Mouse (Mus musculus): Measurements from ENCODE around the gene Tsku. TPM values are rescaled to one million over a fixed set of nuclear protein-coding genes. Genes with fewer than 3 reads are reported as not detected.
A peak's percentile ranks its signal among the peaks of the same experiment; 100 is the strongest.

Gene Tsku
- polyA plus RNA-seq, 2 experiments: 1.9 TPM

DNA sequence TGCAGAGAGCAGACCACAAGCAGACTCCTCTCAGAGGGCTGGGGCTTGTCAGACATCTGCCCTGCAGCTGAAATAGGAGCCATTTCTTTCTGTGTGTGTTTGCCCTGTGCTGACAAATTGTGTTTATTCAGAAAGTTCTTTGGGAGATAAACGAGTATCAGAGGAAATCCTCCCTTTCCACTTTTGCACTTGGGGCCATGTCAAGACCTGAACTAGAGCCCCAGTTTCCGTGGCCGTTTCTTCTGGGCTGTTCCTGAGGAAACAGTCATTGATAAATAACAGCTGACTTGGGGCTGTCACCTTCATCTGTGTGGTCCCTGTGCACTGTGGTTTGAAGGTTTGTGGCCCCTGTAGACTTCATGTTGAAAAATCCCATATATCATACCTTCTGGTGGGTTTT, 29.2 kb downstream of the Tsku start:
- no peak overlapping the region; the same call in 1 of the 2 replicates for H3K9ac ChIP-seq (replicated peaks)
- H3K9me3 ChIP-seq (ENCODE audit: control insufficient read depth, low read length): no peaks in the 10 kb centered on the region
- H3K4me1 ChIP-seq (replicated peaks; ENCODE audit: control insufficient read depth in 2 of 2, insufficient read depth in 2 of 2, low read length in 1 of 2): peaks cover 26 to 56% of the 10 kb centered on the region in 2 experiments
- H3K4me2 ChIP-seq (ENCODE audit: low read depth): no peak overlapping the region
- no peak for DNase-seq (ENCODE audit: low read depth in 3 of 3, low spot score in 3 of 3)
- TF ChIP-seq CTCF (IDR thresholded peaks at IDR 0.05; ENCODE audit: low read depth) (no peak), EP300 (IDR thresholded peaks at IDR 0.05; ENCODE audit: low read depth) (no peak)
- H3K36me3 ChIP-seq (replicated peaks; ENCODE audit: control insufficient read depth, insufficient read depth, low read depth): no peaks in the 10 kb centered on the region
- no peak for ATAC-seq (ENCODE audit: insufficient read depth)
- peak overlapping the region; percentile 5; the same call in 1 of the 2 replicates for H3K27ac ChIP-seq
- 13% methylated on average over 3 of the region's 3 CpGs for WGBS (ENCODE audit: insufficient replicate concordance)
- H3K27me3 ChIP-seq (ENCODE audit: control insufficient read depth, insufficient read depth, low read length): no peaks in the 10 kb centered on the region
- H3K4me3 ChIP-seq (ENCODE audit: insufficient read depth in 1 of 2, low read depth in 2 of 2, low read length in 2 of 2): no peak overlapping the region

DNA sequence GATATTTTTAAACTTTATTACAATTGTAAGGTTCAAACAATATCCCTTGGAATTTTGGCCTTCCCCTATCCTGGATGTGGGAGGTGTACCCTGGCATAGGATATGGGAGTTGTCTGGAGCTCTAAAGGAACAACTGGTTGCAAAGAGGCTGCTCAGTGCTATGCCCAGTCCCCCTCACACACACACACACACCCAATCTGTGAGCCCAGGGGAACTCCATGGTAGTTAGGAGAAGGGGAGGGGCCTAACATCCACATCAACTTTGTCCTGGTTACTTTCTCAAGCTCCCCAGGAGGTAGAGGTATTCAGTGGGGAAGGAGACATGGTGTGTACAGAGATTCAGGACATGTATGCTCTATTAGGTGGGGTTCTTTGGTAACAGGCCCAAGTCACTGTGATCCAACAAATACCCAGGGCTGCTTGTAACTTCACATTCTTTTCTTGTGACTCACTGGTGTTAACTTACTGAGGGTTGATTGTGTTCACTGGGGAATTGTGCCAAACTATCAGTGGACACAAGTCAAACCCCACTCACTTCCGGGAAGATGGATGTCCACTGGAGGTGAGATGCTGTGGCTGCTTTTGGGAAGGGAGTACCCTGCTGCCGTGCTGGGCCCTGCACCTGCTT, 30.6 kb downstream of the Tsku start:
- Histone ChIP-seq H3K4me3 (ENCODE audit: insufficient read depth in 1 of 2, low read depth in 2 of 2, low read length in 2 of 2) (no peak overlapping the region), H3K4me1 (replicated peaks; ENCODE audit: control insufficient read depth in 2 of 2, insufficient read depth in 2 of 2, low read length in 1 of 2) (peaks cover 26 to 52% of the 10 kb centered on the region in 2 experiments), H3K9me3 (ENCODE audit: control insufficient read depth, low read length) (no peaks in the 10 kb centered on the region), H3K36me3 (replicated peaks; ENCODE audit: control insufficient read depth, insufficient read depth, low read depth) (no peaks in the 10 kb centered on the region), H3K4me2 (ENCODE audit: low read depth) (peak overlapping the region; percentile 59), H3K27me3 (ENCODE audit: control insufficient read depth, insufficient read depth, low read length) (no peaks in the 10 kb centered on the region), H3K27ac (peak overlapping the region; percentile 89), H3K9ac (replicated peaks) (peak overlapping the region; percentile 38; the same call in 1 of the 2 replicates)
- TF ChIP-seq EP300 (IDR thresholded peaks at IDR 0.05; ENCODE audit: low read depth) (no peak), CTCF (IDR thresholded peaks at IDR 0.05; ENCODE audit: low read depth) (no peak)
- ATAC-seq (ENCODE audit: insufficient read depth): peak; percentile 74
- WGBS (ENCODE audit: insufficient replicate concordance): 76% methylated on average over 2 of the region's 2 CpGs
- peak in 2 of 3 experiments; percentile 30 to 59 for DNase-seq (ENCODE audit: low read depth in 3 of 3, low spot score in 3 of 3)

DNA sequence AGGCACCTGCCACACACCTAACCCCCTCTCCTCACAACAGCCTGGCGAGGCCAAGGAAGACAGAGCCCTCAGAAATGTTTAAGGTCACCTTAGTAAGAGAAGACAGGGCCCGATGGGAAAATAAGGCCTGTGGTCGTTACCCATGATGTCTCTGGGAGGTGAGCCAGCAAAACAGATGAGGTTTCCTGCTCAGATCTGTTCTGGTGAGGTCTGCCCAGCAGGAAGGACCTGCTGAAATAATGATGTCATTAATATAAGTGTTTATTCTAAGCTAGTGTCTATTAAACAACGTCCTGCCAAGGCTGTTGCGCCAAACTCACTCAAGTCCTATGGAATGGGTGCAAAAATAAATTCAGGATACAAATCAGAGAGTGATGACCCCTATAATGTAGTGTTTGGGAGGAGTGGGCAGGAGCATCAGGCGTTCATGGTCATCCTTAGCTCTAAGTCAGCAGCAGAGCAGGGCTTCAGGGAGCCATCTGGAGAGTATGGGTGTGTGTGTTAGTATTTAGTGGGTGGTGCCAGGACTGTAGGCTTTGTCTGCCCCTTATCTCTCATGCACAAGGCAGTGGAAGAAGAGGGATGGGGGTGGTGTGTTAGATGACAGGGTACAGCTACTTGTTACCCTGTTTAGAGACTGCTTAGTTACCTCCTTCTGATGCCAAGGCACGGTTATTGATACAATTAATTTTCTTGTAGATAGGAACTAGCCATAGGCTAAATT, 31.3 kb downstream of the Tsku start:
- Histone ChIP-seq H3K4me3 (ENCODE audit: insufficient read depth in 1 of 2, low read depth in 2 of 2, low read length in 2 of 2) (no peak overlapping the region), H3K4me2 (ENCODE audit: low read depth) (peak overlapping the region; percentile 59), H3K36me3 (replicated peaks; ENCODE audit: control insufficient read depth, insufficient read depth, low read depth) (no peaks in the 10 kb centered on the region), H3K4me1 (replicated peaks; ENCODE audit: control insufficient read depth in 2 of 2, insufficient read depth in 2 of 2, low read length in 1 of 2) (peaks cover 26 to 52% of the 10 kb centered on the region in 2 experiments), H3K27ac (peak overlapping the region; percentile 90), H3K9me3 (ENCODE audit: control insufficient read depth, low read length) (no peaks in the 10 kb centered on the region), H3K27me3 (ENCODE audit: control insufficient read depth, insufficient read depth, low read length) (no peaks in the 10 kb centered on the region), H3K9ac (replicated peaks) (peak overlapping the region; percentile 58)
- peak; percentile 81 to 84 (median 83) for DNase-seq (ENCODE audit: low read depth in 3 of 3, low spot score in 3 of 3)
- TF ChIP-seq EP300 (IDR thresholded peaks at IDR 0.05; ENCODE audit: low read depth) (peak; percentile 85), CTCF (IDR thresholded peaks at IDR 0.05; ENCODE audit: low read depth) (no peak)
- ATAC-seq (ENCODE audit: insufficient read depth): peak; percentile 100
- WGBS (ENCODE audit: insufficient replicate concordance): 39% methylated on average over 7 of the region's 7 CpGs

DNA sequence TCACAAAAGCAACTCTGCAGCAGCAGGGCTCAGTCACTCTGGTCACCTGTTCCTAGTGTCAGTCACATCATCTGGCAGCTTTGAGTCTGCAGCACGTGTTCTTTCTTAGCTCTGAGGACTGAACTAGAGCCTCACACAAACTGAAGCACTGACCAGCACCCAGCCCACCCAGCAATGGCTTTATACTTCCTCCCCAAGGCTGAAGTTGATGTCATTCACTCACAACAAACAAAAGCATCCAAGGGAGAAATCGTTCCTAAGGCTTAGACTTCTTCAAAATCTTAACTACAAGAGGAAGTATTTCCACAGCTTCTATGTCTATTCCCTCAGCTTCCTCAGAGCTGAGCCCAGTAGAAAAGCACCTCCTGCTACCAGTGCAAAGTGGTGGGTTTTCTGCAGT, 32.8 kb downstream of the Tsku start:
- Histone ChIP-seq H3K9ac (replicated peaks) (peak overlapping the region; percentile 5; the same call in 1 of the 2 replicates), H3K36me3 (replicated peaks; ENCODE audit: control insufficient read depth, insufficient read depth, low read depth) (no peaks in the 10 kb centered on the region), H3K27me3 (ENCODE audit: control insufficient read depth, insufficient read depth, low read length) (no peaks in the 10 kb centered on the region), H3K4me2 (ENCODE audit: low read depth) (no peak overlapping the region), H3K4me1 (replicated peaks; ENCODE audit: control insufficient read depth in 2 of 2, insufficient read depth in 2 of 2, low read length in 1 of 2) (peaks cover 30 to 48% of the 10 kb centered on the region in 2 experiments), H3K4me3 (ENCODE audit: insufficient read depth in 1 of 2, low read depth in 2 of 2, low read length in 2 of 2) (no peak overlapping the region), H3K9me3 (ENCODE audit: control insufficient read depth, low read length) (no peaks in the 10 kb centered on the region), H3K27ac (peak overlapping the region; percentile 31; the same call in 1 of the 2 replicates)
- no peak for DNase-seq (ENCODE audit: low read depth in 3 of 3, low spot score in 3 of 3)
- TF ChIP-seq CTCF (IDR thresholded peaks at IDR 0.05; ENCODE audit: low read depth) (no peak), EP300 (IDR thresholded peaks at IDR 0.05; ENCODE audit: low read depth) (no peak)
- WGBS (ENCODE audit: insufficient replicate concordance): 37% methylated on average over 2 of the region's 2 CpGs
- ATAC-seq (ENCODE audit: insufficient read depth): no peak

DNA sequence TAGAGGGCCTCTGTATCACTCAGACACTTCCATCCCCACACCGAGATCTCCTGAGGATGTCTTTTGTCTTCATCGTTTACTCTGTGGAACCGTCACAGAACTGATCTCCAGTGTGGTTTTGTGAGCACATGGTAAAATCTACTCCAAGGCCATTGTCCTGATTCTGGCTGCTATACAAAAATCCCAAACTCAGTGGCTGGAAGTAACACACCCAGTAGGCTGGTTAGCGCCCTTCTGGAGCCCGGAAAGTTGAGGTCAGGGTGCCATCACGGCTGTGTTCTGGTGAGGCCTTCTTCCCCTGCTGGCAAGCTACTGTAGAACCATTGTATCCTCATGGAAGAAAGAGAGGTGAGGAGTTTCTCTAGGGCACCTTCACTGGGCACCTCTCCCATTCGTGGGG, 35.1 kb downstream of the Tsku start:
- WGBS (ENCODE audit: insufficient replicate concordance): 79% methylated on average over 7 of the region's 7 CpGs
- peaks cover 24 to 37% of the 10 kb centered on the region in 2 experiments for H3K4me1 ChIP-seq (replicated peaks; ENCODE audit: control insufficient read depth in 2 of 2, insufficient read depth in 2 of 2, low read length in 1 of 2)

More for the DNA sequence above, 35.1 kb downstream of the Tsku start:
- Histone ChIP-seq H3K9me3 (ENCODE audit: control insufficient read depth, low read length) (no peaks in the 10 kb centered on the region), H3K27me3 (ENCODE audit: control insufficient read depth, insufficient read depth, low read length) (no peaks in the 10 kb centered on the region), H3K4me3 (ENCODE audit: insufficient read depth in 1 of 2, low read depth in 2 of 2, low read length in 2 of 2) (no peak overlapping the region), H3K36me3 (replicated peaks; ENCODE audit: control insufficient read depth, insufficient read depth, low read depth) (no peaks in the 10 kb centered on the region), H3K9ac (replicated peaks) (no peak overlapping the region), H3K4me2 (ENCODE audit: low read depth) (no peak overlapping the region), H3K27ac (no peak overlapping the region)
- no peak for TF ChIP-seq CTCF (IDR thresholded peaks at IDR 0.05; ENCODE audit: low read depth)
- TF ChIP-seq EP300 (IDR thresholded peaks at IDR 0.05; ENCODE audit: low read depth): no peak
- DNase-seq (ENCODE audit: low read depth in 3 of 3, low spot score in 3 of 3): no peak
- ATAC-seq (ENCODE audit: insufficient read depth): no peak

Measured in liver, embryonic 14.5 days (tissue).